Mouse (Mus musculus) regulatory T cell (primary cell): ENCODE measurements around the gene Trappc1.
"Not testable (repeated sequence)": the region's sequence is repeated elsewhere in the genome, so short reads cannot be mapped to it uniquely, and the experiment has no call there.

ENCODE experiments used
- in situ Hi-C: fragments of 300-600 bp; cut with MboI, MseI; formaldehyde crosslinking; loops from one replicate; pipeline ENCODE4 v1.15.1; 2025; ENCODE audit warnings: high pct_unique_total_duplicates

The Trappc1 gene

DNA sequence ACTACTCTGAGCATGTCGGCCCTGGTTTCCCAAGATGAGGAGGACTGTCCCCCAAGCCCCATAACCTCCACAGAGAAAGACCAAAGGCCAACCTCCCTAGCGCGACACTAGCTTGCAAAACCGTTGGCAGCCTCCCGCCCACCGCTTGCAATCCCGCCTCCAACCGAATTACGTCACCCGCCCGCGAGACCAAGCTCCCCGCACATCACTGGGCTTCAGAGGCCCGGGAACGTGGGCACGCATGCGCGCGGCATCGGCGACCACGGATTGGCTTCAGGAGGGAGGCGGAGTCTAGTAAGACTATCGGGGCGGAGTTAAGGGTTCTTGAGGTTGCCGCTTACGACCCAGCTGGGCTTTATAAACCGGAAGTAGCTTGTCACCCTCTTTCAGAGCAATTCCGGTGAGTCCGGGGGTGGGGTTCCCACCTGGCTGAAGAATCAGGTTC is at the start of gene Trappc1, which contains the start of gene Cntrob:
TSS of gene Trappc1 (plus strand) at position 314 of the 445 bp plus-strand sequence.
TSS of gene Cntrob (minus strand) at position 109 of the 445 bp plus-strand sequence.
- in situ Hi-C loops: loop anchor here (5.0 kb wide), 1 partner anchor 36 kb away; no protein-coding TSS in a partner anchor

- in situ Hi-C loops: no loop called here
Measured at GRCm38 (mm10) chr11:69275650-69276049, 48.1 kb upstream of the Trappc1 start.

DNA sequence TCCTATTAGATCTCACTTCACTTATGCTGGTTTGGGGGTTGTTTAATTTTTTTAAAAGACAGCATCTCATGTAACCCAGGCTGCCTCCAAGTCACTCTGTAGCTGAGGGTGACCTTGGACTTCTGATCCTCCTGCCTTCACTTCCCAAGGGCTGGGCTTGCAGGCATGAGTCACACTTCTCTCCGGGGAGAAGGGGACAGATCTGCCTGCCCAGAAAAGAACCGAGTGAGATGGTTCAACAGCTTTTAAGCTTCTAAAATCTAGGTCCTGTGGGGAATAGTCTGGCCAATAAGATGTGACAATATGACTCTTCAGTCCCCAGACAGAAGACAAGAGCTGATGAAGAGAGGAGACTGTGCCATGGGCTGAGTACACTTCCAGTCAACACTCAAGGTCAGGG is 47.7 kb upstream of the Trappc1 start:
- in situ Hi-C loops: no loop called here

DNA sequence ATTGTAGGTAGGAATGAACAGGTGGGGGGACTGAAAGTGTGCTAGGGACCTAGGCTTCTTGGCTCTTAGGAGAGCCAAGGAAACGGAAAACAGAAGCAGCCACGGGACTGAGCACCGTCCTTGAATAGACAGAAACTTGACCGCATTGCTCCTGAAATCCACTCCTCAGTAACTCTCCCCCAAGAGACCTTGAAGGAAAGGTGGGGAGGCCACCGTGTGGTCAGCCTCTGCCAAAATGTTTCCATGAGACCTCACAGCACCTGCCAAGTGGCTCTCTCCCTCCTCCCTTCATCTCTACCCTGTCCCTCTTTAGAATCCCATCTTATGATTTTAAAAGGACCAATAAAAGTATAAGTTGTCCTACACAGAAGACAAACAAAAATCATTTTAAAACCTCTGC is 46.5 kb upstream of the Trappc1 start:
- in situ Hi-C loops: no loop called here

DNA sequence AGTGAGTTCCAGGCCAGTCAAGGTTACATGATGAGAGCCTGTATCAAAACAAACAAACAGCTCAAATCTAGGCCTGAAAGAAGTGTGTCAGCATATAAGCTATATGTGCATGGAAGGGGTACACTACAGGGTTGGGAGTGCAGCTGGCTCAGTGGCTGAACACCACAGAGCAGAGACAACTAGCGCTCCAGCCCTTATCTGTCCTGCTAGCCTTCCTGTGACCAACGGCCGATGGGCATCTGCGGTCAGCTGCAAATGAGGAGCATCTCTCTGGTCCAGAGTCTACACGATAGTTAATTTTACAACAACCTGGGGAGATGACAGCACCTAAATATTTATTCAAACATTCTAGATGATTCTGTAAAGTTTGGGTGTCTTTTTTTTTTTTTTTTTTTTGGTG is 32.7 kb upstream of the Trappc1 start:
- in situ Hi-C loops: no loop called here

DNA sequence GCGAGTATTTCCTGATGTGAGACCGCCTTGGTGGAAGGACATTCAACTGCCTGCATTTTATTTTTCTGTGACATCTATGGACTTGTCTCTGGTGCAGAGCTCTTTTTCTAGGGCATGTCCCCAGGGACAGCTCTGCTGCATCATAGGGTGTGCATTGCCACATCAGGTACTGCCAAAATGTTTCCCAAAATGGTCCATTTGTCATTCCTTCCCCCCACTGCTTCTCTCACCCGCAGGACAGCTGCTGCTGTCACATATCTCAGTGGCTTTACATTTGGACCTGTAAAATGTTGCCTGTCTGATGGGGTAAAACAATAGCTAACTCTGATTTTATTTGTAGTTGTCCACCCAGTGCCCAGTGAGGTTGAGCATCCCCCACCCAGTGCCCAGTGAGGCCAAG is 28.5 kb upstream of the Trappc1 start:
- in situ Hi-C loops: no loop called here

- in situ Hi-C loops: no loop called here
Measured at GRCm38 (mm10) chr11:69297799-69298198, 26.0 kb upstream of the Trappc1 start.

DNA sequence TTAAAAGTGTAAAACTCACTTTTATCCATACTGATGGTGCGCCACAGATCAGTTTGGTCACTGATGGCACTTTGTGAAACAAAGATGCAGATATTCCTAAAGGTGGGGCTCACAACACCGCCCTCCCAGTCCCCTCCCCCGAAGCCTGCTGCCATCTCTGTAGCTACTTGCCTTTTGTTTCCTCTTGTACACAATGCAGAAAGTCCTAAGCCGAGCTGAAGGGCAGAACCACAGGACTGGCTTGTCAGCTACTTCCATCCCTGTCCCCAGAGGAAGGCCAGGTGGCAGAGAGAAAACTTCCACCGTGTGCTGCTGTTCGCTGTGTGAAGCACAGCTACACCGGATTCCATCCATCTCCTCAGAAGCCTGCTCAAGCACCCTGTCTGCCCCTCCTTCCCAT is 25.5 kb upstream of the Trappc1 start:
- in situ Hi-C loops: no loop called here

DNA sequence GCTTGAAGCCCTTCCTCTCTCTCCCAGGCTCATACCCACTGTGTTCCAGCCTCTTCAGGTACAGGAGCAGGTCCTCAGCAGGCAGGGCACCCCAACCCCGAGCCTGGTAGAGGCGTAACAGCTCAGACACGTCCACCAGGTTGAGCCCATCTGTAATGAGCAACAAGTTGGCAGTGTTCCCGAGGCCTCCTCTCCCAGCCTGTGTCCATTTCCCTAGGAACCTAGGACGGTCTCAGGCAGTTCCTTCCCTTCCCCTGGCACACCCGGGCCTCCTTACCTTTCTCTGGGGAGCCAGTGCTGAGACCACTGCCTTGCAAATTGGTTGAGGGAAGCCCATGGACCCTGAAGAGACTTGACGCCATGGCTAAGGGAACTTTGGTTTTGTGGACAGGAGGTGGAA is 21.0 kb upstream of the Trappc1 start:
- in situ Hi-C loops: no loop called here

DNA sequence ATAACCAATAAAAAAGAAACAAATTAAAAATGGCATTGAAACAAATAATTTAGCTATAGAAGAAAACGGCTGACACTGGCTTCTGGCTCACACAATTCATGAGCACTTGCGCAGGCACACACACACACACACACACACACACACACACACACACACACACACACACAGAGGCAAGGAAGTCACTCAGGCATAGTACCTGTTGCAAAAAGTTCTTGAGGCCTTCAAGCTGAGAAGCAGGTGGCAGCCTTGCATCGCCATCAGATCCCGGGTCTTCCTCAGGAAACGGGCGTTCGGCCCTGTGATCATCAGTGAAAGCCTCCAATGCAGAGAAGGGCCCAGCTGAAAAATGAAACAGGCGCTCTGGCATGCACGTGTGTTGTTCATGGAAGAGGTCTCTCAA is 18.5 kb upstream of the Trappc1 start:
- in situ Hi-C loops: no loop called here

GRCm38 (mm10) chr11:69306039-69306438 is 17.7 kb upstream of the Trappc1 start:
- in situ Hi-C loops: no loop called here

GRCm38 (mm10) chr11:69311266-69311665 is 12.5 kb upstream of the Trappc1 start:
- in situ Hi-C loops: no loop called here

DNA sequence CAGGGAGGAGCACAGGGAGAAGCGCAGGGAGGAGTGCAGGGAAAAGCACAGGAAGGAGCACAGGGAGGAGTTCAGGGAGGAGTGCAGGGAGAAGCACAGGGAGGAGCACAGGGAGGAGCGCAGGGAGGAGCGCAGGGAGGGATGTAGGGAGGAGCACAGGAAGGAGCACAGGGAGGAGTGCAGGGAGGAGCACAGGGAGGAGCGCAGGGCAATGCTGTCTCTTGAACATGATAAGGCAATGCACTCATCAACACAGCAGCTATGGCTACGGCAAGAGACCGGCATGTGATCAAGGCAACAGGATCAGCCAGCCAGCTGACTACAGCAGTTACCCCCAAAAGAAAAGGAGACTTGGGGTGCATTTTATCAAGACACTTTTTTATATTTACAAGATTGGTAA is 7.4 kb upstream of the Trappc1 start:
- in situ Hi-C loops: no loop called here

DNA sequence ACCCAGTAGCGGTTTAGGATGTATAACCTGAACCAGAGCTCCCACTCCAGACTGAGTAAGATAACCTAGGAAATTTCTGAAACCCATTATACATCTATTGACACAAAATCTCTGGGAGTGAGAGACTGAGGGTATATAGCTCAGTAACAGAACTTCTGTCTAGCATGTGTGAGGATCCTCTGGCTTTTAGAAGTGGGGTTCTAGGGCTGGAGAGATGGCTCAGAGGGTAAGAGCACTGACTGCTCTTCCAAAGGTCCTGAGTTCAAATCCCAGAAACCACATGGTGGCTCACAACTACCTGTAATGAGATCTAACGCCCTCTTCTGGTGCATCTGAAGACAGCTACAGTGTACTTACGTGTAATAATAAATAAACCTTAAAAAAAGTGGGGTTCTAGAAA is 5.8 kb upstream of the Trappc1 start:
- in situ Hi-C loops: not testable (repeated sequence)

DNA sequence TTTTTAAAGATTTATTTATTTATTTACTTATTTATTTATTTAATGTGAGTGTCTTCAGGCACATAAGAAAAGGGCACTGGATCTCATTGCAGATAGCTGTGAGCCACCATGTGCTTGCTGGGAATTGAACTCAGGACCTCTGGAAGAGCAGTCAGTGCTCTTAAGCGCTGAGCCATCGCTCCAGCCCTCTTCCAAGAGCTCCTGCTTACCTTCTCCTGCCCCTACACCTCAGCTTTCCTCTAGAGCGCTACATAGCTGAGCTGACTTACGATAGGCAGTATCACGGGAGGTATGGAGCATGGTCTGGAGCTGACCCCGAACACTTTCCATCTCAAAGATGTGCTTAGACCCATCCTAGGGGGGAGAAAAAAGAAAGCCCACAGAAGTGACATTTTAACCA is 2.2 kb upstream of the Trappc1 start:
- in situ Hi-C loops: loop anchor here (5.0 kb wide), 1 partner anchor 34 kb away; no protein-coding TSS in a partner anchor

- in situ Hi-C loops: loop anchor here (5.0 kb wide), 1 partner anchor 35 kb away; no protein-coding TSS in a partner anchor
Measured at GRCm38 (mm10) chr11:69322010-69322409, 1.8 kb upstream of the Trappc1 start.

GRCm38 (mm10) chr11:69322693-69323471 is 898 bp upstream of the Trappc1 start:
- in situ Hi-C loops: loop anchor here (5.0 kb wide), 1 partner anchor 36 kb away; no protein-coding TSS in a partner anchor

DNA sequence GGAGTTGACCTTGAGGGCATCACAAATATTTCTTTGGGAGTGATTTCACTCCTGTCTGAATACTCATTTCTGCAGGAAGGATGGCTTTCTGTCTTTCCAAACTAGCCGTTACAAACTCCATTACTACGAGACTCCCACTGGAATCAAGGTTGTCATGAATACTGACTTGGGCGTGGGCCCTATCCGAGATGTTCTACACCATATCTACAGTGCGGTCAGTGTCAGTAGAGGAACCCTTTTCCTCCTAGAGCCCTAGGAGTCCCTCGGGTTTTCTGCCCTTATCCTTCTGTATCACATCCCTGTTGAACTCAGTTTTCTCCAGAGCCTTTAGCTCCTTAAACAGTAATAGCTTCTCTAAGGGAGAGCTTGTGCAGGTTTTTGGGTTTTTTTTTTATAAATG is 969 bp downstream of the Trappc1 start:
- in situ Hi-C loops: loop anchor here (5.0 kb wide), 1 partner anchor 37 kb away; no protein-coding TSS in a partner anchor

- in situ Hi-C loops: no loop called here
Measured at GRCm38 (mm10) chr11:69325628-69326407, 2.0 kb downstream of the Trappc1 start, which contains the start of gene Kcnab3. Kcnab3 (plus strand) TSS chr11:69326258.

DNA sequence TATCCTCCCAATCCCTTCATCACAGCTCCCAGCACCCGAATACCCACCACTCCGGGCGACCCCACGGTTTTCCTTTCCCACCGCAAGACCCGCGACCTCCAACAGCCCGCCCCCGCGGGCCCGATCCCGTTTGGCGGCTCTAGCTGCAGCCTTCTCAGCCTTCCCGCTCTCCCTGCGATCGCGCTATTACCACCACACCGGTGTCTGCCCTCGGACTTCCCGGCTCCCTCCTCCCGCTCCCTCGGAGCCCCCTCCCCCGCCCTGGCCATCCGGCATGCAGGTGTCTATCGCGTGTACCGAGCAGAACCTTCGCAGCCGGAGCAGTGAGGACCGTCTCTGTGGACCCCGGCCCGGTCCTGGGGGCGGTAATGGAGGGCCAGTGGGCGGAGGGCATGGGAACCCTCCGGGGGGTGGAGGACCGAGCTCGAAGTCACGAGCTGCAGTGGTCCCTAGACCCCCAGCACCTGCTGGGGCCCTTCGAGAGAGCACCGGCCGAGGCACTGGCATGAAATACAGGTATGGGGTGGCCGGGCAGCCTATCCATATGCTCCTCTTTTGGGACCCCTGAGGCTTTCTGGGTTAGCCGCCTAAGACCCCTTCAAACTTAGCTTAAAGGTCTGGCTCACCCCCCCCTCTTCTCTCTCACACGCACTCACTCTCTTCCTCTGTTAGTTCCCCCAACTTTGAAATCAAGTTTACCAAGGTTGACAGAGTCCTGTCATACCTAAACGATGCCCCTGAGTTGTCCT is 2.8 kb downstream of the Trappc1 start:
- in situ Hi-C loops: no loop called here

DNA sequence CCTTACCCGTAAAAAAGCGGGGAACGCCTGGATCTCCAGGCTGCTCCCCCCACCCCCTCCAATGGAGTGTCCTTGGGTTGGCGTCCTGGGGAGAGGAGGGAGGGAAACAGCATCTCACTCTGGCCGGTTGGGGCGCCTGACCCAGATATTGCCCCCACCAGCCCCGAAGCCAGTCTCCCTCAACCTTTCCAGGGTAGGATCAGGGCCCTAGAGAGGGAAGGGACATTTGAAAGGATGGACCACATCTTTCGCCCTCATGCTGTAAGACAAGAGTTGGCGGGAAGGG is 3.3 kb downstream of the Trappc1 start:
- in situ Hi-C loops: no loop called here

- in situ Hi-C loops: no loop called here
Measured at GRCm38 (mm10) chr11:69327648-69328047, 3.9 kb downstream of the Trappc1 start.
